Mouse (Mus musculus) erythroblast, embryonic 14.5 days (primary cell): ENCODE measurements around the gene Thy1. TPM values are rescaled to one million over a fixed set of nuclear protein-coding genes. Genes with fewer than 3 reads are reported as not detected.

ENCODE experiments used
- H3K27me3 ChIP-seq: 2 replicates; pipeline ENCODE4 v1.6.1; 2012; ENCODE audit warnings: inconsistent platforms; ENCODE audit not compliant: control insufficient read depth
- H3K36me3 ChIP-seq: 2 replicates; pipeline ENCODE4 v1.6.1; 2012; ENCODE audit warnings: mild to moderate bottlenecking, inconsistent platforms; ENCODE audit not compliant: control insufficient read depth
- H3K4me1 ChIP-seq: 2 replicates; pipeline ENCODE4 v1.6.1; 2012; ENCODE audit warnings: inconsistent platforms; ENCODE audit not compliant: control insufficient read depth
- H3K4me3 ChIP-seq: replicated peaks from 2 replicates; pipeline ENCODE3; 2012; ENCODE audit warnings: moderate library complexity, mild to moderate bottlenecking, inconsistent platforms
- H3K9me3 ChIP-seq: 2 replicates; pipeline ENCODE4 v1.6.1; 2012; ENCODE audit warnings: low read length, inconsistent platforms, mixed read lengths; ENCODE audit not compliant: control insufficient read depth
- GATA1 ChIP-seq: IDR thresholded peaks from 2 replicates; pipeline ENCODE4 v1.6.1; 2012; ENCODE audit warnings: low read length, inconsistent platforms, mixed read lengths
- TAL1 ChIP-seq: IDR thresholded peaks from 3 replicates; pipeline ENCODE4 v1.6.1; 2012; ENCODE audit warnings: low read length, inconsistent platforms, mixed read lengths
- polyA plus RNA-seq: library from polyadenylated mRNA; stranded (reverse); fragments of >175 nt; gene quantifications from 2 replicates; pipeline ENCODE4 v1.2.3, GENCODE M21; 2012

Gene Thy1
- polyA plus RNA-seq, 1 experiment, result not detected

DNA sequence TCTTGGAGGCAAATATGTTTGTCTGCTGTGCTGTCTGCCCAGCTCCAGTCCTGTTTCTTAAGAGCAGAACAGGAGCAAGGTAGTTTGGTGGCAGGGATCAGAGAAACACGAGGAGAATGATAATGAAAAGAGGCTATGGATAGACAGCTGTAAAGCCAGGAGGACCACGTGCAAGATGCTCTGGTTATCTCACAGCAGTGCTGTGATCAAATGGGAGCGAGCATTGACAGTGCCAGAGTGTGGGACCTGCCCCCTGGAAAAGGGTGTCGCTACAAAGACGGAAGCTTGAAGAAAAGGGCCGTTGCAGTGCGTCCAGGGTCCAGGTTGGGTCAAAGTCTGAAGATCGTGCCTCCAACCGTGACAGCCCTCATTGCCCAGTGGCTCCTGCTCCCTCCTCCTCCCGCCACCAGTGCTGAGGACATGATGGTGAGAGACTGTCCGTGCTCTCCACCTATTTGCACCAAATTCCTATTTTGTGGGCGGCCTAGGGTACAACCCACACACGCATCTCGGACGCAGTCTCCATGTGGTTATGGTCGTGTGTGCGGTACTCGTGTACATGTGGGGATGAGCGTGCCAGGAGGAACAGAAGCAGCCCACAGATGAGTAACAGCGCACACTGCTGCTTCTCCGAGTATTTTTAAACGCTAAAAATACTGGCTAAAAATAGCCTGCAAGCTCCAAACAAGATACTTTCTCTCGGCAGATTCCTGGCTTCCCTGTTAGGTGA lies 40.4 kb downstream of the Thy1 start:
- H3K27me3 ChIP-seq, result peaks cover 72% of the 10 kb centered on the region
- H3K9me3 ChIP-seq, result no peaks in the 10 kb centered on the region
- peaks cover 19% of the 10 kb centered on the region for H3K4me1 ChIP-seq
- H3K36me3 ChIP-seq, result no peaks in the 10 kb centered on the region
- TF ChIP-seq GATA1 (no peak), TAL1 (no peak)
- H3K4me3 ChIP-seq, result peak overlapping the region; percentile 19

GRCm38 (mm10) chr9:44084236-44084635 lies 41.1 kb downstream of the Thy1 start:
- no peaks in the 10 kb centered on the region for H3K36me3 ChIP-seq
- peaks cover 79% of the 10 kb centered on the region for H3K27me3 ChIP-seq
- H3K4me3 ChIP-seq, result peak overlapping the region; percentile 59
- peaks cover 19% of the 10 kb centered on the region for H3K4me1 ChIP-seq
- TF ChIP-seq TAL1, result no peak
- no peak for TF ChIP-seq GATA1
- H3K9me3 ChIP-seq, result no peaks in the 10 kb centered on the region

DNA sequence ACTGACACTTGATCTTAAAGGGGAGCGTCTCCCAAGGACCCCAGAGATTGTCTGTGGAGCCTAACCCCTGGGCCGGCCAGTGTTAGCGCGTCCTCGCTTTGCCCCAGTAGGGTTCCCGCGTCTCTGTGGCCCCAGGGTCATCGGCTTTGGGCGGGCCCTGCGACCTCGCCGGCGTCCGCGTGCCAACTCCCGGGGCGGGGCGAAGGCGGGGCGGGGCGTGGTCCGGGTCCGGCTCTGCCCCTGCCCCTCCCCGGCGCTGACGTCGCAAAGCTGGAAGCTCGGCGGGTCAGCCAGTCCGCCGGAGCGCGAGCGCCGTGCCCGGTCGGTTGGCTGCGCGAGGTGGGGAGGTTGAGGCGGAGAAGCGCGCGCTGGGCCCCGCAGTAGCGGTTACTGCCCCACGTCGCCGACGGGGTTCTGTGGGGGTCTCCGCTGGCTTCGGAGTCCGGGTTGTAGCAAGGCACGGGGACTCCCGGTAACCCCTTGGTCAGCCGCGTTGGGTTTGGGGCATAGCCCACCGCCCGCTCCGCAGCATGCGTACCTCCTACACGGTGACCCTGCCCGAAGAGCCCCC lies 41.6 kb downstream of the Thy1 start:
- peaks cover 19% of the 10 kb centered on the region for H3K4me1 ChIP-seq
- H3K4me3 ChIP-seq, result peak overlapping the region; percentile 59
- no peaks in the 10 kb centered on the region for H3K36me3 ChIP-seq
- TF ChIP-seq GATA1 (no peak), TAL1 (no peak)
- H3K27me3 ChIP-seq, result peaks cover 81% of the 10 kb centered on the region
- no peaks in the 10 kb centered on the region for H3K9me3 ChIP-seq

- Histone ChIP-seq H3K27me3 (peaks cover 81% of the 10 kb centered on the region), H3K4me3 (peak overlapping the region; percentile 59), H3K4me1 (peaks cover 19% of the 10 kb centered on the region), H3K9me3 (no peaks in the 10 kb centered on the region), H3K36me3 (no peaks in the 10 kb centered on the region)
- no peak for TF ChIP-seq TAL1
- no peak for TF ChIP-seq GATA1
These were observed 42.1 kb downstream of the Thy1 start for GRCm38 (mm10) chr9:44085276-44085675.

GRCm38 (mm10) chr9:44085741-44086665 lies 42.8 kb downstream of the Thy1 start:
- H3K36me3 ChIP-seq, result 0 out of 2 replicates have a peak, but pooled peaks cover 1% of the 10 kb centered on the region
- H3K4me1 ChIP-seq, result peaks cover 19% of the 10 kb centered on the region
- peaks cover 76% of the 10 kb centered on the region for H3K27me3 ChIP-seq
- H3K4me3 ChIP-seq, result no peak overlapping the region
- H3K9me3 ChIP-seq, result no peaks in the 10 kb centered on the region
- TF ChIP-seq TAL1 (no peak), GATA1 (no peak)

DNA sequence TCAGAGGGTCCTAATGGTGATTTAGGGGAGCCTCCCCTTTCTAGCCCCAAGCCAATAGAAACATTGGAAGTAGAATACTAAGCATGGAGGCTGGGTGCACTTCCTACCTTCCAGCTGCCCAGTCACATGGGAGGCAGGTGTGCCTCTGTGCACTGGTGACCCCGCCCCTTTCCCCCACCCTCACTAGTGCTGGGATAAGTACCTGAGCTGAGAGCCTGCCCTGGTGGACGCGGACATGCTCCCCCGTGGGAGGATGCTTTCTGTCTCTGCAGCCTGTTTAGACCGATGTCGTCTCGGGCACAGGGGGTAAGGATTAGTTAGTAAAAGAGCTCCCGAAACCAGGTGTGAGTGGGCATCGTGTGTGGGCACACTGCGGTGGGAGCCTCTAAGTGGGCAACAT lies 43.8 kb downstream of the Thy1 start:
- Histone ChIP-seq H3K4me3 (no peak overlapping the region), H3K9me3 (no peaks in the 10 kb centered on the region), H3K4me1 (peaks cover 19% of the 10 kb centered on the region), H3K36me3 (0 out of 2 replicates have a peak, but pooled peaks cover 2% of the 10 kb centered on the region), H3K27me3 (peaks cover 74% of the 10 kb centered on the region)
- no peak for TF ChIP-seq TAL1
- no peak for TF ChIP-seq GATA1

GRCm38 (mm10) chr9:44087761-44088455 lies 44.7 kb downstream of the Thy1 start:
- Histone ChIP-seq H3K4me1 (peaks cover 19% of the 10 kb centered on the region), H3K27me3 (peaks cover 64% of the 10 kb centered on the region), H3K36me3 (peaks cover 3% of the 10 kb centered on the region), H3K4me3 (no peak overlapping the region), H3K9me3 (no peaks in the 10 kb centered on the region)
- no peak for TF ChIP-seq GATA1
- no peak for TF ChIP-seq TAL1

- peaks cover 7% of the 10 kb centered on the region for H3K36me3 ChIP-seq
- H3K27me3 ChIP-seq, result peaks cover 53% of the 10 kb centered on the region
- H3K4me1 ChIP-seq, result peaks cover 15% of the 10 kb centered on the region
- TF ChIP-seq GATA1 (no peak), TAL1 (no peak)
- H3K4me3 ChIP-seq, result no peak overlapping the region
- H3K9me3 ChIP-seq, result no peaks in the 10 kb centered on the region
These were observed 45.9 kb downstream of the Thy1 start for GRCm38 (mm10) chr9:44088877-44089608.
